Mouse (Mus musculus) spleen, adult 18-20 months (tissue): ENCODE data around the gene Chst11.
A peak's percentile ranks its signal among the peaks of the same experiment; 100 is the strongest.

Experiments
- DNase-seq, 2 experiments: peaks; one replicate each; pipeline ENCODE4 v3.0.0; 2022; ENCODE audit warnings: mixed read lengths in 2 of 2

Gene Chst11

DNA sequence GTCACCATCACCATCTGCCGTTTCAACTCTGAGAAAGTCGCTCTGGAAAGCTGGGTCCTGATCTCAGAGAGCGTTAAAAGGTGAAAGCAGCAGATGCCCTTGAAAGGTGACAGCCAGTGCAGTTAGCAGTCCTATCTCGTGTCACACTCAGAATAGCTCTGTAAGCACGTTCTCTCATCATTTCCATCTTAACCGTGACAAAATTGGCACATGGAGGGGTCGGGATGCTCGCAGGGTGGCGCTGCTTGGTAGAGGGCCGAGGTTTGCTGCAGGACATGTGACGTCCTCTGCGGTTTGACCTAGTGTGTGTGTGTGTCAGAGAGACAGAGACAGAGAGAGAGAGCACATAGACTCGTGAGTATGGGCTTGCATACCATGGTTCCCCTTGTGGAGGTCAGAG lies 94.5 kb downstream of the Chst11 start:
- DNase-seq = no peak

DNA sequence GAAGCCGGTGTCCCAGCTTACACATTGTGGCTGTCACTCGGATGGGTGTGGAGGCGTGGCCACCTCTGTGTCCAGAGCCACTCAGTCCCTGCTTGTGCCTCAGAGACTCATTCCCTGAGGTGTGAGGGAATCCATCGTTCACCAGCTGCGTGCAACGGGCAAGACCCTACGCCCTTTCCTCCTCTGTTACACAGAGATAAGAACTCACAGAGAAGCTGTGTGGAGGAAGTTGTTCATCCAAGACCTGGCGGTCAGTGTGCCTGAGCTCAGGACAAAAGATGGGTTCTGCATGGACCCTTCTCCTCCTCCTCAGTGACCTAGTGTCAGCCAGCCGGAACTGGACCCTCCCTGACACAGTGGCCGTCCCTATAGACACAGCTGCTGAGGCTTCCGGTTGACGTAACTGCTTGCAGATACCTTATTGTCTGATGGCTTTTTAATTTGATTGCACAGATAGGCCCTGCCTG lies 95.0 kb downstream of the Chst11 start:
- no peak for DNase-seq

DNA sequence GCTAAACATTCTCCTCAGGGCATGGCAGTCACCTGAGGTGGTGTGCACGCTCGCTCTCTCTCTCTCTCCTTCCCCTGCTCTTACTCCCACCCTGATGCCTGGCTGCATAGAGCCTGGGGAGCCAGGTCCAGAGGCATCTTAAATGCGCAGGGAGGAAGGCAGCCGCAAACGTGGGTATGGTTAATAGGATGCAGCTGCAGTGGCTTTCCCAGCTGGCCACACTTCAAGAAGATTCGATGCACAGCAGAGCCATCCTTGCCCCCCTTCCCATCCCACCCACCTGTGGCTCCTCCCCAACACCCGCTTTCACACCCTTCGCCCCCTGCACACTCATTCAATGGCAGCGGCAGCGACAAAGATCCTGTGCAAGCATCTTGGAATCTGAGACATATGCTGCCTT lies 95.6 kb downstream of the Chst11 start:
- no peak for DNase-seq

DNA sequence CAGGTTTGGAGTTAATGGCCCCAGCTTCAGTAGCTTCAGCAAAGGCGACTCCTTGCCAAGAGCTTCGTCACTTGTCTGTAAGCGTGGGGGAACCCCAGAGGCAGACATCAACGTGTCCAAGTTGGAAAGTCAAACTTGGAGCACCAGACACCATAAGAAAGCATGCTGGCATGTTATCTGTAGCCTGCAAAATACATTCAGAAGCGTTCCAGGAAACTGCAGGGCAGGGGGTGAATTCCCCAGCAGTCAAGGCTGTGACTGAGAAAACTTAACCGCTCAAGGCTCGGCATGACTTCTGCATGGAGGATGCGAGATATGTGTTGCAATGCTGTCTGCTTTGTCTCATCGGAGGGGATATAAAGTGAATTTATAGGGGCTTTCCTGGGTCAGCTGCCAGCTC lies 98.6 kb downstream of the Chst11 start:
- DNase-seq = no peak

DNA sequence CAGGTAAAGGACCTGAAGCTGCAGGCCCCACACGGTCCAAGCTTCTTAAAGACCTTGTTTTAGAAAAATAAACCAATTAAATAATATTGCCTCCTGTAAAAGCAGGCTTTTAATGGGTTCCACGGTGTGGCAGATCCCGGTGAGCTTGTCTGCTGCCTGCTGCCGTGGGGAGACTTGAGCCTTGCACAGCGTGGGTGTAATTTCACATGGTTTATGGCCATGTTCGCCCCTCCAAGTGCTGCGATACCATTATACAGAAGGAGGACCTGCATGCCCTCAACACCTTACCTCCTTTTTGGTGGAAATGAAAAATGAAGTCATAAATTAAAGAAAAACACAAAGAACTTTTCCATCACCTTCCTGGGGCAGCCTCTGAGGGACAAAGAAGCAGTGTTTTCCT lies 103.0 kb downstream of the Chst11 start:
- no peak for DNase-seq

DNA sequence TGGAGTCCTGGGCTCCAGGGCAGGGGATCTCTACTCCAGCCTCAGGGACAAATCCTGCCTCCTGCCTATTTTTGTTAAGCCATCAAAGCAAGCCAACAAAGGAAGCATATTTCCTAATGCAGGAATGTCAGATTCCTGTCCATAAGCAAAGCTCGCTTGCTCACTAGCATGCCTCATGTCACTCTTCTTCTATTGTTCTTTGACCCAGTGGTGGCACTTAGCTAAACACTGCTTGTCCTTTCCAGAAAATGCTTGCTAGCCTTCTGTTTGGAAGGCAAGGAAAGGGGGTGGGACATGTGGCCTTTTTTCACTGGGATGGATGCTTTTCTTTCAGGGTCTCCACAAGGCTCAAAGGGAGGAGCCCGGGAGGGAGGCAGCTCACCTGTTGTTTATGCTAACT lies 103.5 kb downstream of the Chst11 start:
- DNase-seq = no peak

DNA sequence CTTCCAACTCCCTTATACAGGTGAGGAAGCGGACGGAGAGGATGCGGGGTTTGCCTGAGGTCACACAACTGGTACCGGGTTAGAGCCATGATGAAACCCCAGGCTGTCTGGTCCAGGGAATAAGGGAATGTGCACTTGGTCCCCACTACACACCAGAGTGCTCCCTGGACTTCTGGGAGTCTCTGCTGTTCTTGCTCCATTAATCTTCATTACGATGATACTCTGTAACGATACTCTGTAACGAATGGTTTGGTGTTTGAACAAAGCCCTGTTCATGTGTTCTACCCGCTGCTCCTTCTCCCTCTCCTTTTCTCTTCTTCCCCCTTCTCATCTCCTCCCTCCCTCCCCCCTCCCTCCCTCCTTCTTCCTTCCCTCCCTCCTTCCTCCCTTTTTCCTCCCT lies 104.9 kb downstream of the Chst11 start:
- no peak for DNase-seq

DNA sequence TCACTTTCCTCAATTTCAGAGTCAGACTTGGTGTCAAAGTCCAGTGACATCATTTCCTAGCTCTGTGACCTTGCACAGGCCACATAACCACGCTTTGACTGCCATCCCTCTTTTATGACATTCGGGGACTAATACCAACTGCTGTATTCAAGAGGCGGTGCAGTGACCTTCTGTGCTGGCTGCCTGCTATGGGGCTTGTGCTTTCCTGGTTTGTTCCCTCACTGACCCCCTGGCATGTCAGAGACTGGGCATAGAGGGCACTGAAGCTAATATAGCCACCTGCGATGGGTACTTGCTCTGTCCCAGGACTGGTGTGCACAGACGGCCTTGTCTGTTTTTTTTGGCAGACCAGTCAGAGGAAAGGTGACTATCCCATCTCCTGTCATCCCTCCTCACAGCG lies 108.4 kb downstream of the Chst11 start:
- no peak for DNase-seq

DNA sequence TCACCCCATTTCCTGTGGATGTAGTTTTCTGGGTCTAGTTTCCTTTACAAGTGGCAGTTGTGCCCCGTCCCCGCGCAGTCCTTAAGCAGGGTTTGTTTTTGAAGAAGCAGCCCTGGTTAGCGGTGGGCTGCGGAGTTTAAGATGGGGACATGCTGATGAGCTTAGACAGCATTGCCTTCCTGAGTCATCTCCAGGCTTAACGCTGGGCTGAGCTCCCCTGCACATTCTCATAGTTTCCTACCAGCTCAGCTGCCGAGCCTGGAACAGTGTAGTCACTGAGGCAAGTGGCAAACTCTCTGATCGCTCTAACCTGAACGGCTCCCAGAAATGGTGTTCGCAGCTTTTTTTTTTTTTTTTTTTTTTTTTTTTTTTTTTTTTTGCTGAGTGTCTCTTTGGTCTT lies 109.0 kb downstream of the Chst11 start:
- DNase-seq = no peak

DNA sequence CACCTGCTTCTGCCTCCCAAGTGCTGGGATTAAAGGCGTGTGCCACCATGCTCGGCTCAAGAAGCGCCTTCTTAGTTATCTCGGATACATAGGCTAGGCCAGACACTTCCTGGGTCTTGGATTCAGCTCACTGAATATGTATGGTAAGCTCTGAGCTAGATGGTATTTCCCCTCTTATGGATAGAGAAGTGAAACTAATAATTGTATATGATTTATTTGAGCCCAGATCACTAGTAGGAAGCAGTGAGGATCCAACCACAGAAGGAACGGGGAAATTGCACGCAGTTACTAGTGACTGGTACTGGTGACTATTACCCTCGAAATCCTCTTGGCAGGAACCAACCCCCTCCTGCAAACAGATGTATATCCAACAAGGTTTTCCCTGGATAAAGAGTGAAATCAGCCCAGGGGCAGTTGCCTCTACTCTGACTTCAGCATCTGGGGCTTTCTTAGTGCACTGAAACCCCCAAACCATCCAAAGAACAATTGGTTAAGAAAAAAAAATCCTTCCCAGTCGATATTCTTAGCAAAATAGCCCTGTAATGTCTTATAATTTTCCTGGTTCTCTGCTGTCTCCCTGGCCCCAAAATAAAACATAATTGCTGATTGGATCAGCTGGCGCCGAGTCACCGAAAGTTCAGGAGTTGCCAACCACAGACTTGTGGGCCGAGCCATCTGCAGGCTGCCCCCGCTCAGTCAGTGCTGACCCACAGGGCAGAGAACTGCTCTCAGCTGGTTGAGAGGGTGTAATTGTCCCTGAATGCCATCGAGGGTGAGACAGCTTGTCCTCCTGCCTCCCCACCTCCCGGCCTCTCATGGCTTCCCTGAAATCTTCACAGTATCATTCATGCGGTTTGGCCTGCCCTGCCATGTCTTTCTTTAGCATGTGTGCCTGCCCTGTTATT lies 109.8 kb downstream of the Chst11 start:
- no peak for DNase-seq

DNA sequence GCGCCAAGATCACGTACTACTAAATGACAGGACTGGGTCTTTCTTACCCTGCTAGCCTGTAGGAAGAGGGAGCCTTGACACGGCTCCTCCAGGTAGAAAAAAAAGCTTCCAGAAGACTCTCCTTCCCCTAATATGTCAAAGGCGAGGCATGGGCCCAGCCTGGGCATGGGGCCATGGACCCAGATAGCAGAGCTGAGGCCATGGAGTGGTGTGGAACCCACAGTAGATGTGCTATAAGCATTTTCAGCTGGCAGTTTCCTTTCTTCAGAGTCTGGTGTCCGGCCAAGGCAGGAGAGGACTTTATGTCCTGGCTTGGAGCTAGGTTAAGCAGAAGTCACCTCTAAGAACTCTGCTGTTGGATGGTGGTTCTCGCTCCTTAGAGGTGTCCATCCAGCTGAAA lies 111.0 kb downstream of the Chst11 start:
- no peak for DNase-seq

DNA sequence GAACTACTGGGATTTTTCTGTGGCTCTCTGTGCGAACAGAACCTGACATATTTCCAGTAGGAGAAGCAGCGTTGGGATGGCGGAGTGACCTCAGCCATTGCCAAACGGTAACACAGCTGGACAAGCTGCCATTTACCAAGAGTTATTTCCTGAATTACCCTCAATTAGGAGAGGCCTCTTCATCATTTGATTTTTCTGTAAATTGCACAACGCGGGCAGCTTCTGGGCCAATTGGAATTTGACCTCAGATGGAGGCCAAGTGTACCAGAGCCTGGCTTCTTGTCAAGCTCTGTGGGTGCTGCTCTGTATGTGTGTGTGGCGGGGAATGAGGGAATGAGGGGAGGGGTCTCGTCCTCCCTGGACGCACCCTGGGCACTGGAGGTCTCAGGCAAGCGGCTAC lies 113.6 kb downstream of the Chst11 start:
- DNase-seq = no peak

DNA sequence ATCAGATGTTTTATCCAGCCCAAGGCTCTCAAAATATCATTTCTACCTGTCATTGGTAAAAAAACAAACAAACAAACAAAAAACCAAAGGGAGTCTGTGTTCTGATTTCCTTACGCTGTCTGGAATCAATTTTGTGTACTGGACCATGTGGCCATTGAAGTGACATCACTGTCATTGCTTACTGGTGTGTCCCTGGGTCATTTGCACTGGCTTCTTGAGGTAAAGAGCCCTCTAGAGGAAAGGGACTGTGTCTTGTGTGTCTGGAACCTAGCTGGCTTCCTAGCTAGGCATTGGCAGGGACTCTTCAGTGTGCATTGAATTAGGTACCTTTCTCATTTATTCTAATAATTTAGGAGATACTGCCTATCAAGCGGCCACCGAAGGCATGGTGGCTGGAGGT lies 114.4 kb downstream of the Chst11 start:
- no peak for DNase-seq

DNA sequence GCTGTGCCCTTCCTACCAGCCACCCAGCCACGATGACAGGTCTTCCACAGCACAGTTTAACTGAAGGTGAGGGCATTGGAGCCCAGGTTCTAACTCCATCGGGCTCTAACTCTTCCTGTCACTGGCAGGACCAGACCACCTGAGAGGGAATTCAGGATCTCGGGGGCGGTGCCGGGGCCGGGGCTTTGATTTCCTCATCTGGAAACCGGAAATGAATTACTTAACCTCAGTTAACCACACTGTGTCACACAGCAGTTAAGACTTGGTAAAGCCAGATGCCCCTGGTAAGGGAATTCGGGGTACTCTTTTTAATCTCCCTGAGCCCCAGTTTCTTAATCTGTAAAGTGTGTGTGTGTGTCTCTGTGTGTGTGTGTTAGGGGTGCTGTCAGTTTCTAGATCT lies 115.6 kb downstream of the Chst11 start:
- DNase-seq = peak in 1 of 2 experiments; percentile 19

DNA sequence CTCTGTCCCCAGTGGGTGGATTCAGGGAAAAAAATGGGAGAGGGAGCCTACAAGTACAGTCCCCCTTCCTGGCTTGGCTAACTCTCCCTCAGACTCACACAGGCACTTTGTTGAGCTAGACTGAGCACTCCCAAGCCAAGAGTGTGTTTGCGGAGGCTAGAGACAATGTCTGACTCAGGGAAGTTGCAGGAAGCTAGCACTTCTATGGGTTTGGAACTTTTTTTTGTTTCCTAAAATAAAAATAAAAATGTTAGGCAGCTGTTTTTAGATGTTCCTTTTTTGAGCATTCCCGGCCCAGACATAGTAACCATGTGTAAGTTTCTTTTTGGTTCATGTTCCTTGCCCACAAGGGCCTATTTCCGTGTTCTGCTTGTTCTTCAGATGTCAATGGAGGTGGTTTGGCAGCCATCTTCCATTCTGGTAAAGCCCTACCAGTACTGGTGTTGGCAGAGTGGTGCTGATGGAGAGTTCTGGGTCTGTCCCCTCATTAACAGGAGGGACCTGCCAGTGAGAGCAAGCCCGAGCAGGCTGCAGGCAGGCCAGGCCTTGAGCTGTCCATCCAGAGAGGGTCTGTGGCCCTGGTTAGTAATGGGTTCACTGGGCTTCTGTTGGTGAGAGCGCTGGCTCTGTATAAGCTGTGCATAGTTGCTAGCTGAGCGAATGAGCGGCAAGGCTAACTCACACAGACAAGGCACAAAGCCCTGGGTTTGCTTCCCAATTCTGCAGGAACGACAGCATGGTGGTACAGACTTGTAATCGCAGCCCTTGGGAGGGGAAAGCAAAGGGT lies 116.3 kb downstream of the Chst11 start:
- no peak for DNase-seq

DNA sequence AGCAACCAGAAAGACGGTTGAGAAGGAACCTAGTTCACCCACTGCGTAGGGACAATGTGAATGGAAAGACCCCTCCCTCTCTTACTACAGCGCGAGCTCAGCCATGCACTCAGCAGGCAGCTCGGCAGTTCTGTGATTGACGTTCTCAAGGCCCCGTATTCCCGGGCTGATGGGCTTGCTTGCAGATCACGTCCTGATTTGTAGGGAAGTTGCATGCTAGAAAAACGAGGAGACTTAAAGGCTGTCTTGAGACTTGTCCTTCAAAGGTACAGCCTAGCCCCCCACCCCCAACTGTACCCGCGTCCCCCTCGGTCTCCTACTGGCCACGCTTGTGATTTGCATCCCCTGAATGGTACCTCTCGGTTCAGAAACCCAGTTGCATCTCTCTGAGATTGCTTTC lies 117.4 kb downstream of the Chst11 start:
- no peak for DNase-seq

DNA sequence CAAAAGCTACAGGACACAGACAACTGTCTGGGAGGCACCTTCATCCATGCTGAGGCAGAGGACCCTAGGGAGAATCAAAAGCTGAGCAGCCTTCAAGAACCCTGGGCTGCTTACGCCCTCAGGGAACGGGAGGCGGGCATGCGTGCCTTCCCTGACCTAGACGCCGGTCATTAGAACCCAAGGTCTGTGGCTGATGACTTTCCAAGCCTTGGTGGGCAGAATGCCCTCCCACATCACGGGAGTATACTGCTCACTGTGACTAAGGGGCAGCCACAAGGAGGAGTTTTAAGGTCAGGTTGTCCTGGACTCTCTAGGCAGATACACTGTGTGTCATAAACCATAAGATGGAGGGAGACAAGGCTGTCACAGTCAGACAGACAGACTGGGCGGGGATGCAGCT lies 118.9 kb downstream of the Chst11 start:
- DNase-seq = no peak

DNA sequence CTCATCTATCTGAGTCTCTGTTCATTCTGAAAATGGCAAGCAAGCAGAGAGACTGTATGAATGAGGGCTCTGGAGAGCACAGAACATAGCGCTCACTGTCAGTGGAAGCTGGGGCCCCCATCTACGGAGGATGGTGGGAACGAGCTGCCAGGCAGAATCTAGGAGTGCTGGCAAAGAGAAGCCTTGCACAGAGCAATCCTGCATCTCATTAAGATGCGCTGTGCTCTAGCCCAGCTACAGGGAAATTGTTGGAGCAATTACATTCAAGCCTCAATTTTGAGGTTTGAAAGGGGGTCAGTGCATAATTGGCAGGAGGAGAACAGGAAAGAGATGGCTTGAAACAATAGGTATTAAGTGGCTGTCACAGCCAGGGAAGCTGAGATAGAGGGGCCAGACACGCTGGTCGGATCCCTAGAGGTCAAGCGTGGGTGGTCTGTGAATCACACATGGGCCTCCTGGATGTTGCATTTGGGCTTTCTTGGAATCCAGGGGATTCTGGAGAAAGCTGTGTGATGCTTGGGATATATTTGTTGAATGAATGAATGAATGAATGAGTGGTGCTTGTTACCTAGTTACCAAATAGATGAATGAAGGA lies 121.0 kb downstream of the Chst11 start:
- DNase-seq = no peak

DNA sequence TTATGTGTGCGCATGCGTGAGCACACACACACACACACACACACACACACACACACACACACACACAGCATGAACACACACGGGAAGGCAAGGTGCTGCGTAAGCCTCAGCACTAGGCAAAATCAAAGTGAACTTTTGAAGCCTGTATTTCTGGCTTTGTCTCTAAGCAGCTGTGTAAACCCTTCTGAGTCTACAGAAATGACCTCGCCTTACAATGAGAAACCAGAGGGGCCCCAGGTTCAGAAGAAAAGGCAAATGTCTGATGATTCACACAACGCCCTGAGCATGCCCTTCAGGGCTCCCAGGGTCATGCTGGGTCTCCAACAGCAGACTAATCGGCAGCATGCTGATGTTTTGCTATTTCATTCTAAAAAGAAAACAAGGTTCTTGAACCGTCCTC lies 122.1 kb downstream of the Chst11 start:
- DNase-seq = no peak

DNA sequence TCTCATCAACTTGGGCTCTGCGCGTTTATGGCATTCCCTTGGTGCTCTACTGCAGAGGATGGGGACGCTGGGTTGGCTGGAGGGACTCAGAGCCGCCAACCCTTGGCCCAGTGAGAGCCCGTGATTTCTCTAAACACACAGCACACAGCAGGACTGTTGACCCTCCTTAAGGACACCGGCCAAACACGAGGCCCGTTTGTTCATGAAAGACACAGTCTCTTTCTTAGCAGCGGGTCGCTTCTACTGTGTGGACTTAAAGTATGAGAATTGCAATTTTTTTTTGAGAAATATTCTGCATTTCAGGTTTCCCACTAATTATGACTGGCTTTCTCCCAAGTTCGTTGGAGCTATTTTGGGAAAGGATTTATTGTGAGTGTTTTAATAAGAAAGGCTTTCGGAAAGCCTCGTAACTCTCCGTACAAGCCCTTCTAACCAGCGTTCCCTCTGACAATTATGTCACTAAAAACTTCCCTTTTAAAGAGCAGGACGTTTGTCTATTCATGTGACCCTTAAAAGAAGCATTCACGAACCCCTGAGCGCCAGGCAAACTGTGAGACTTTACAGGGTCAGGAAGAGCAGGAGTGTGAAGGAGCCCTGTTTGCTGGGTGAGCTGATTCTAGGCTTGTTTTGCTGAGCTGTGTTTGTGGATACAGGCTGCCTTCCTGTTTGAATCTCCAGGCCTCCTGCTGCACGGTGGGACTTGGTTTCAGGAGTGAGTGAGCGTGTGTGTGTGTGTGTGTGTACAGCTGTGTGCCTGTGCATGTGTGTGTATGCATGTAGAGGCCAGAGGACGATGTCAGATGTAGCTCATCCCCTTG lies 122.8 kb downstream of the Chst11 start:
- no peak for DNase-seq

DNA sequence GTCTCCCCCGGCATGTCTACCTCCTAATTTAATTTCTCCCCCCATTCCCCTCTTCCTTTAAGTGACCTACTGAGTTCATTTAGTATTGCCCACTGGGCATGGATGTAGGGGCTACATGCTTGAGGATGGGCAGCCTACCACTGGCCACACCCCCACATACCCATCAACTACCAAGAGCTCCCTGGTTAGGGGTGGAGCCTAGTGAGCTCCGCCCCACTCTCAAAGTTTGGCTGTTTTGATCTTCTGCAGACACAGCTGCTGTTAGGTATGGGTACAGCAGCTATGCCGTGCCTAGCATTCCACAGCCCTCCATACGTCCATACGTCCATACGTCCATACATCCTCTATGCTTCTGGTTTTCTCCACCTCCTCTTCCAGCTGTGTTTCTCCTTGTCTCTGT lies 123.6 kb downstream of the Chst11 start:
- no peak for DNase-seq

DNA sequence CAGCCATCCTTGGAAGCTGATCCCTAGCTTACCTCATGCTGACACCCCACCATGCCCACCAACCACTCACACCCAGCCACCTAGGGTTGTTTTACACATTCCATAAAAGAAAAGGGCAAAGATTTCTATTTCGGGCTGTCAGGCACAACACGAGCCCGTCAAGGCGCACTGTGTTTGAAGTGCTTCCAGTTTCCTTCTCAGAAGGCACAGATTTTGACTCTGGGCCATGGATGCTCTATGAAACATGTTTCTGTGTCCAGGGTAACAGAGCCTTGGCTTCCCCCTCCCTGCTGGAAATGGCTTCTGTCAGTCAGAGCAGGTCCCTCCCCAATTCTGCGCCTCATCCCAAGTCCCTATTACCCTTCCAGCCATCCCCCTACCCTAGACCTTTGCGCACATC lies 125.7 kb downstream of the Chst11 start:
- no peak for DNase-seq

DNA sequence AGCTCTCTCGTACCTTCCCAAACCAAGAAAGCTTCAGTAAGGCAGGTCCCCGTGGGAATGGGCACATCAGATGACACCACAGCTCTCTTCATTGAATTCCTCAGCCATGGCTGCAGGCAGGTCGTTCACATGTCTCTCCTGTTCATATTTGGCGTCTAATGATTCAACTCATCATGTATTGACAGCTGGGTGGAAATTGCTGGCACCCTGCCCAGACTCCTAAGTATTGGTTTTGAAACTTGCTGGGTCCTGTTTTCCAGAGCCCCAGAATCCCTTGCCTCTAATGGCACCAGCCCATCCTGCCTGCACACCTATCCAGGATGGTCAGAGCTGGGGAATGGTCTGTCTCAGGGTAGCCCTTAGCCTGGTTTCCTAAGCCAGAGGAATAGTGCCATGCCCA lies 127.0 kb downstream of the Chst11 start:
- no peak for DNase-seq
